Mouse (Mus musculus) hindbrain, embryonic 11.5 days (tissue): ENCODE measurements around the gene Tepsin. TPM values are rescaled to one million over a fixed set of nuclear protein-coding genes. Genes with fewer than 3 reads are reported as not detected.

Experiments used
- ATAC-seq: fragments of 200-750 bp; cut with Nextera tagmentation; 2 replicates; pipeline ENCODE4 v1.8.0; 2017; ENCODE audit warnings: mild to moderate bottlenecking, moderate TSS enrichment, moderate library complexity; ENCODE audit not compliant: low FRiP score
- DNase-seq: peaks from one replicate; pipeline ENCODE4 v3.0.0-alpha.2; 2015; ENCODE audit warnings: low spot score
- H3K27ac ChIP-seq: fragments of 300-500 bp; sonication (generic); 2 replicates; pipeline ENCODE4 v1.5.1; 2014; ENCODE audit warnings: mild to moderate bottlenecking, low read depth, low read length
- H3K27me3 ChIP-seq: fragments of 300-500 bp; sonication (generic); 2 replicates; pipeline ENCODE4 v1.6.1; 2014; ENCODE audit warnings: mild to moderate bottlenecking, low read length, moderate library complexity, mixed read lengths; ENCODE audit not compliant: control insufficient read depth, insufficient read depth
- H3K36me3 ChIP-seq: fragments of 300-500 bp; sonication (generic); 2 replicates; pipeline ENCODE4 v1.6.1; 2014; ENCODE audit warnings: mild to moderate bottlenecking, low read length, moderate library complexity, mixed read lengths; ENCODE audit not compliant: control insufficient read depth, insufficient read depth
- H3K4me1 ChIP-seq: fragments of 300-500 bp; sonication (generic); replicated peaks from 2 replicates; pipeline ENCODE4 v1.6.1; 2014; ENCODE audit warnings: low read length, mixed read lengths; ENCODE audit not compliant: control insufficient read depth, insufficient read depth
- H3K4me2 ChIP-seq: fragments of 300-500 bp; sonication (generic); replicated peaks from 2 replicates; pipeline ENCODE4 v1.6.1; 2014; ENCODE audit warnings: mild to moderate bottlenecking, low read depth, low read length
- H3K4me3 ChIP-seq: fragments of 300-500 bp; sonication (generic); 2 replicates; pipeline ENCODE4 v1.5.1; 2014; ENCODE audit warnings: low read depth, low read length
- H3K9ac ChIP-seq: fragments of 300-500 bp; sonication (generic); 2 replicates; pipeline ENCODE4 v1.6.1; 2014; ENCODE audit warnings: low read depth, low read length
- H3K9me3 ChIP-seq: fragments of 300-500 bp; sonication (generic); 2 replicates; pipeline ENCODE4 v1.6.1; 2016; ENCODE audit warnings: low read length; ENCODE audit not compliant: control insufficient read depth
- WGBS: fragments of 180-500 bp; shearing (Covaris S2); extraction: QIAGEN DNeasy Blood & Tissue Kit; methylation state at CpG from one replicate; pipeline ENCODE4 v1.1.7; 2014; 5-methylcytosine and 5-hydroxymethylcytosine counted together
- polyA plus RNA-seq: library from polyadenylated mRNA; unstranded; fragments of >200 nt; fragmentation: Nextera tagmentation; extraction: Ambion mirVana; gene quantifications from 2 replicates; pipeline ENCODE4 v1.2.1, GENCODE M21; 2014

Gene Tepsin
- polyA plus RNA-seq, 1 experiment from 2014 or later: 17.6 TPM

DNA sequence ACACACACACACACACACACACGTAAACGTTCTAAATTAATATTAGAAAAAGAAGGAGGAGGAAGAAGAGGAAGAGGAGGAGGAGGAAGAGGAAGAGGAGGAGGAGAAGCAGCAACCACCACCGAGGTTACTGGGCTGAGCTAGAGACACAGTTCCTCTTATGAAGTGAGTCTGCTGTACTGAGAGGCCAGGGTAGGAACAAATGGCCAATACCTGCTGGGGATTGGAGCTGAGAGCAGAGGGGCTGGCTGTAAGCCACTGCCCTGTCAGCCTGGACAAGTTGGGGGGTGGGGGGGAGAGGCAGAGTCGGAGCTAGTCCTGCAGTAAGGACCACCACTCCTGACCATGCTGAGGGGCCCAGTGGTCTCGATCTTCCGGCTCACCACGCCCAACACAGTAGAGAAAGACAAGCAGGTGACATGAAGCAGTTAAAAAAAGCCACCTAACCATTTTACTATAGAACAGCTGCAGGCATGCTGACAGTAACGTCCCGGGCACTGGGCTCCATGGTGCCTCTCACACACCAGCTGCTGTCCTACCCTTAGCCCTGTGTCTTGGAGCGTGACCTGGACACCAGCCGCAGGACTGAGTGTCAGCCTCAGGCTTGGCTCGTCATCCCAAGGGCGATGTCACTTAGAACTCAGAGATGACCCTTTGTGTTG lies 34.4 kb downstream of the Tepsin start:
- DNase-seq: no peak
- WGBS: 87% methylated on average over 13 of the region's 13 CpGs
- H3K4me3 ChIP-seq: no peak overlapping the region
- H3K4me1 ChIP-seq: no peaks in the 10 kb centered on the region
- H3K36me3 ChIP-seq: peaks cover 3% of the 10 kb centered on the region; the same call in 1 of the 2 replicates
- no peaks in the 10 kb centered on the region for H3K27me3 ChIP-seq
- no peak overlapping the region for H3K9ac ChIP-seq
- ATAC-seq: no peak
- no peaks in the 10 kb centered on the region for H3K9me3 ChIP-seq
- no peak overlapping the region for H3K27ac ChIP-seq
- H3K4me2 ChIP-seq: no peak overlapping the region

DNA sequence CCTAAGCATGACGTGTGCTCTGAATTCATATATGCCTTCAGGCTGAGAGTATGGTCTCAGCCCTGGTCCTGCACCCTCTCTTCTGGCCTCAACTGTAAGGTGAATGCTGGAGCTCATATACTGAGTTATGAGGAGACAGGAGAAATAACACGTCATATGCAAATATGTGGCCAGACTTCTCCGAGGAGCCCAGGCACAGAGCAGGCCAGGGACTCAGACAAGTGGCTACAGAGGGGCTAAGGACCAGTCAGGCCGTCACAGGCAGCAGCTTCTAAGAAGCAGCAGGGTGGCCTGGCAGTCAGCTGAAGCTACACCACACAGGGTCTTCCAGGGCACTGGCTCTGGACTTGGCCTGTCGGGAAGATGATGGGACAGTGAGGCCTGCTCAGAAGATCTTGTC lies 35.2 kb downstream of the Tepsin start:
- no peak overlapping the region for H3K4me2 ChIP-seq
- H3K9me3 ChIP-seq: no peaks in the 10 kb centered on the region
- ATAC-seq (no peak), DNase-seq (no peak)
- peaks cover 3% of the 10 kb centered on the region; the same call in 1 of the 2 replicates for H3K36me3 ChIP-seq
- no peaks in the 10 kb centered on the region for H3K27me3 ChIP-seq
- H3K9ac ChIP-seq: no peak overlapping the region
- H3K4me3 ChIP-seq: no peak overlapping the region
- no peak overlapping the region for H3K27ac ChIP-seq
- WGBS: 84% methylated on average over 5 of the region's 5 CpGs
- H3K4me1 ChIP-seq: no peaks in the 10 kb centered on the region

- Histone ChIP-seq H3K4me1 (no peaks in the 10 kb centered on the region), H3K9ac (no peak overlapping the region), H3K27me3 (no peaks in the 10 kb centered on the region), H3K9me3 (no peaks in the 10 kb centered on the region), H3K4me3 (no peak overlapping the region), H3K4me2 (no peak overlapping the region), H3K27ac (no peak overlapping the region), H3K36me3 (no peaks in the 10 kb centered on the region)
- no peak for DNase-seq
- WGBS: 93% methylated on average over 8 of the region's 8 CpGs
- no peak for ATAC-seq
These were observed 37.9 kb downstream of the Tepsin start for GRCm38 (mm10) chr11:120060634-120061033.

DNA sequence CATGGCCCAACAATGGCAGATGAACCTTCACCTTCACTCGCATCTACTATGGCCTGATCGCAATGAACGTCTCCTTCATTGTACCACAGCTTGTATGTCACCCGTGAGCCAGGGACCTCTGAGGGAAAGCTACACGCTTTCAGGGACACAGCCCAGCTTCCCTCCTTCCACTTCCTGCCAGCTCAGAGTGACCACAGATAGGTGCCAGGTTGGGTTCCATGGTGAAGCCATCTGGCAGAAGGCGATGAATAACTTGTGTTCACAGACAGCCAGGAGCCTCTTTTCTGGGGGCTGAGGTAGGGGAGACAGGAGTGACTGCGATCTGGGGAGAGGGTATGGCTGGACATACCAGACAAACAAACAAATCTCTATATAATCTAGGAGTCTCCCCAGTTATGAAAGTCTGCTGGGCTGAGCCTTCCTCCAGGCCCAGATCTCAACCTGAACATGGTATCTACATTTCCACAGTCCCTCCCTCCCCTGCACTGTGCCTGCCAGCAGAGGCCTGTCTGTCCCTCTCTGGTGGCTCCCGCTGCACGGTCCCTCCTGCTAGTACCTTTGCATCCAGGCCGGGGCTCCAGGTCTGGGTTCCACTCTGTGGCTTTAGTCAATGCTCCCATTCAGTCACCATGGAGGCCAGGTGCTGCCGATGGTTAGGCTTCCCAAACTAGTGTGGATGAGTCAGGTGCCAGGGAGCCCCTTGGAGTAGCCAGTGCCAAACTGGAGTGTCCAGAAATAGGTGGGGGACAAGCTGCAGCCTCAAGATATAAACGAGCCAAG lies 42.4 kb downstream of the Tepsin start:
- WGBS: 85% methylated on average over 12 of the region's 12 CpGs
- ATAC-seq (no peak), DNase-seq (no peak)
- Histone ChIP-seq H3K36me3 (no peaks in the 10 kb centered on the region), H3K27ac (no peak overlapping the region), H3K9ac (no peak overlapping the region), H3K9me3 (no peaks in the 10 kb centered on the region), H3K4me1 (no peaks in the 10 kb centered on the region), H3K27me3 (no peaks in the 10 kb centered on the region), H3K4me2 (no peak overlapping the region), H3K4me3 (no peak overlapping the region)

DNA sequence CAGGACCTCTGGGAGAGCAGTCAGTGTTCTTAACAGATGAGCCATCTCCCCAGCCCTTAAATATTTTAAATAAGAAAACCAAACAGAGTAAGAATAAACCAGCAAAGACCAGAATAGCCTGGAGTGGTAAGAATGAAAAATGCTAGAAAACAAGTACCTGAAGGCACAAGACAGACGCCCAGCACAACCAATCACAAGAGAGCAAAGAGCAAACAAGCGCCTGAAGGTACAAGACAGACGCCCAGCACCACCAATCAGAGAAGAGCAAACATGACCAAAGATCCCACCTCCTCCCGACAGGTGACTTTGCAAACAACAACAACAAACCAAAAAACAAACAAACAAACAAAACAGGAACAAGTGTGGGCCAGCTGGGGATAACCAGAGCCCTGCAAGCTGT lies 44.7 kb downstream of the Tepsin start:
- Histone ChIP-seq H3K27me3 (peaks cover 3% of the 10 kb centered on the region), H3K4me1 (peaks cover 2% of the 10 kb centered on the region; the same call in 1 of the 2 replicates), H3K9ac (no peak overlapping the region), H3K27ac (no peak overlapping the region), H3K4me3 (no peak overlapping the region), H3K9me3 (no peaks in the 10 kb centered on the region), H3K36me3 (no peaks in the 10 kb centered on the region), H3K4me2 (no peak overlapping the region)
- WGBS: 87% methylated on average over 4 of the region's 4 CpGs
- no peak for ATAC-seq
- no peak for DNase-seq

GRCm38 (mm10) chr11:120052274-120052673 lies 46.3 kb downstream of the Tepsin start:
- Histone ChIP-seq H3K9ac (no peak overlapping the region), H3K9me3 (no peaks in the 10 kb centered on the region), H3K27me3 (peaks cover 18% of the 10 kb centered on the region), H3K4me1 (peaks cover 10% of the 10 kb centered on the region), H3K27ac (no peak overlapping the region), H3K4me2 (no peak overlapping the region), H3K4me3 (no peak overlapping the region), H3K36me3 (no peaks in the 10 kb centered on the region)
- WGBS: 79% methylated on average over 9 of the region's 9 CpGs
- ATAC-seq (no peak), DNase-seq (no peak)

- Histone ChIP-seq H3K9me3 (no peaks in the 10 kb centered on the region), H3K9ac (no peak overlapping the region), H3K4me2 (no peak overlapping the region), H3K4me3 (no peak overlapping the region), H3K27ac (0 out of 2 replicates have a peak overlapping the region, but pooled peaks have one; percentile 3), H3K27me3 (peaks cover 20% of the 10 kb centered on the region), H3K4me1 (peaks cover 13% of the 10 kb centered on the region), H3K36me3 (no peaks in the 10 kb centered on the region)
- no peak for ATAC-seq
- 37% methylated on average over 14 of the region's 14 CpGs for WGBS
- no peak for DNase-seq
These were observed 47.3 kb downstream of the Tepsin start for GRCm38 (mm10) chr11:120051124-120051811.

DNA sequence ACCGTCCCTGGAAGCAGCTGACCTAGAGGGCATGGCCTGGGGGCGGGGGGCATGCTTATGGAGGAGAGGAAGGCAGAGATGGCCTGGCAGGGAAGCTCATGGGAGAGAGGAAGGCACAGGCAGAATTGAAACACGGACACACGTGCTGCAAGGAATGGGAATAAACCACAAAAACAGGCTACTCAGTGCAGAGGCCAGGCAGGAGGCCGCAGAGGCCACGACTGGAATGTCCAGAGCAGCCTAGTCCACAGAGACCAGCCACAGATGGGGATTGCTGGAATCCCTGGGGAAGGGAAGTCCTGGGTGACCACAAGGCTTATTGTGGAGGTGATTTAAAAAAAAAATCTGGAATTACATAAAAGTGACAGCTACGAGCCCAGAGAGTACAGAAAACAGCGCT lies 49.5 kb downstream of the Tepsin start:
- no peak overlapping the region for H3K27ac ChIP-seq
- ATAC-seq (no peak), DNase-seq (no peak)
- H3K36me3 ChIP-seq: no peaks in the 10 kb centered on the region
- H3K9ac ChIP-seq: no peak overlapping the region
- peaks cover 15% of the 10 kb centered on the region for H3K4me1 ChIP-seq
- no peak overlapping the region for H3K4me2 ChIP-seq
- H3K27me3 ChIP-seq: peaks cover 26% of the 10 kb centered on the region
- H3K9me3 ChIP-seq: no peaks in the 10 kb centered on the region
- whole genome bisulfite sequencing: 80% methylated on average over 8 of the region's 8 CpGs
- no peak overlapping the region for H3K4me3 ChIP-seq
